Mouse (Mus musculus): ENCODE measurements around the gene Zfp386.

Gene Zfp386

DNA sequence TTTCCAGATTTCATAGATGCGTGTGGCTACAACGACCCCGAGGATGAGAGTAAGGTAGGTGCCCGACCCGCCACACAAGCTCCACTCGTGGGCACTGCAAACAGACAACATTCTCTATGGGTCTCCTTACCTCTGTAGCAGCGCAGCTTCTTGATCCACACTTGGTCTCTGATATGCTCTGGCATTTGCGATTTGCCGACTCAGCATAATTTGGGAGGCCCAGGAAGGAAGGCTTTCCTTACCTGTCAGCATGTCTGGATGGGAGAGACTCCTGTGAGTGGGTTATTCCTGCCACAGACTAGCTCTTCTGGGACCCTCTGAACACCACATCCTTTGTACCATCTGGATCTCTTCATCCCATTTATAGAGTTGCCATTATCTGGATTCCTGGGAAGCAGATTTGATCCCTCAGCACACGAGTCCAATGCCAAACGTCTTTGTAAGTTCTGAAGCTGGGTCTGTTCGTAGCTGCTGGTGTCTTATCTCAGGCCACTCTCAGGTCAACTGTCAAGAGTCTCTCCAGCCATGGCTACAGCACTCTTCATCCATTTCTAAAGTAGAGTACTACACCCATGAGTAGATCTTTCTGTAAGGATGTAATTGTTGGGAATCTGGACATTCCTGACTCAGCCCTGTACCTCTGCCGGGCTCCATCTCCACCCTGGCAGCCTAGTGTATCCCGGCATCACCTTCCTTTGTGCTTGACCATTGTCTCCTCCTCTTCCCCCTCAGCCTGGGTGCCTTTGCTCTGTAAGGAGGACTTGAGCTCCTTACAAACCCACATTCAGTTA, 47.4 kb downstream of the Zfp386 start:
- DNase-seq, result no peak

DNA sequence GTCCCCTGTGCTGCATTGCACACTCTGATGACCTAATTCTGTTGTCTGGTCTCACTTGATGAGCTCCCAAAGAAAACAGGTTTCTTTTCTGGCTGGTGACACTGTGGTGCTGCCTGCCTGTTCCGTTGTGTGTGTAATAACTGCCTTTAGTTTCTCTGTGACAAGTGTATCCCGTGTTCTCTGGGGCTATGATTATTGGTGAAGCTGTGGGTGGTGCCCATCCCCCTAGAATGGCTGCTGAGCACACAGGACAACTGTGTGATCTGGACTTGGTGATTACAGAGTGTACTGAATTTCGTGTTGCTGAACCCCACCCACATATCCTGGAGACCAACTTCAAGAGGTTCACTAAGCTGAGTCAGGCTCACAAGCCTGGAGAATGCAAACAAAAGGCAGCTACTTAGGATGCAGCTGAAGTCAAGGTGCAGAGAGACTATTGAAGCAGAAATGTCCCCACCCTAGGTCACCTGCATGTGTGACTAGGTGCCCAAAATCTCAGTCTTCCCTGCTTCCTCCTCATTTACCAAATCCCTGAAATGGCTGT, 48.9 kb downstream of the Zfp386 start:
- DNase-seq, result no peak

DNA sequence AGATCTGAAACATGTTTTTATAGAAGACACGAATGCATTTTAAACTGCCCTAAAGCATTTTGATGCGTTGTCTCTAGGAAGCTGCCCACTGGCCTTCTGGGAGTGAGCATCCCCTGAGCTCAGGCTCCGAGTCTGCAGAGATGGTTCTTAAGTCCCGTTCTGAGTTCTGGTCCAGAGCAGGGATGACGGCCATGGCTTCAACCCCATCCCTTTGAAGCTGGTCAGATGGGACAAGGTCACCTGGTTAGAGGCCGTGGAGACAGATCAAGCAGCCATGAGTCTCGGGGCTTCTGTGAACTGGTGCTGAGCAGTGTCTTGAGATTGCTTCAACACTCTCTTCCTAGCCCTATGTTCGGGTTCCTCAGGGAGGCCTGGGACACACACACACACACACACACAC, 49.6 kb downstream of the Zfp386 start:
- DNase-seq, result no peak

- DNase-seq, result no peak
Observed at GRCm38 (mm10) chr12:116101945-116102344, 54.4 kb downstream of the Zfp386 start.

GRCm38 (mm10) chr12:116109451-116110353, 62.2 kb downstream of the Zfp386 start:
- DNase-seq, result no peak

- no peak for DNase-seq
Observed at GRCm38 (mm10) chr12:116111007-116111694, 63.6 kb downstream of the Zfp386 start.

All from kidney, postnatal 25 days (tissue).